Mouse (Mus musculus) testis, adult 2 months (tissue): ENCODE data around the gene Aqp5. TPM values are rescaled to one million over a fixed set of nuclear protein-coding genes. Genes with fewer than 3 reads are reported as not detected.

ENCODE experiments used
- H3K27ac ChIP-seq: fragments of 200-500 bp; 2 replicates; pipeline ENCODE4 v1.5.1; 2012; ENCODE audit warnings: low read depth, low read length; ENCODE audit not compliant: control insufficient read depth, insufficient read depth
- H3K27me3 ChIP-seq: fragments of 200-500 bp; 2 replicates; pipeline ENCODE4 v1.6.1; 2012; ENCODE audit warnings: mild to moderate bottlenecking, low read length, moderate library complexity; ENCODE audit not compliant: control insufficient read depth, insufficient read depth
- H3K36me3 ChIP-seq: fragments of 200-500 bp; 2 replicates; pipeline ENCODE4 v1.6.1; 2012; ENCODE audit warnings: mild to moderate bottlenecking, low read length; ENCODE audit not compliant: control insufficient read depth, insufficient read depth
- H3K4me1 ChIP-seq: fragments of 200-500 bp; 2 replicates; pipeline ENCODE4 v1.6.1; 2012; ENCODE audit warnings: low read length; ENCODE audit not compliant: control insufficient read depth, insufficient read depth
- H3K4me3 ChIP-seq: fragments of 200-500 bp; 2 replicates; pipeline ENCODE4 v1.5.1; 2012; ENCODE audit warnings: low read depth, mild to moderate bottlenecking, low read length, moderate library complexity, mixed read lengths; ENCODE audit not compliant: control insufficient read depth
- CTCF ChIP-seq: fragments of 200-500 bp; IDR thresholded peaks from 2 replicates; pipeline ENCODE4 v1.5.1; 2012; ENCODE audit warnings: low read depth, mild to moderate bottlenecking, inconsistent platforms, low read length, moderate library complexity; ENCODE audit not compliant: control insufficient read depth, insufficient read depth, insufficient replicate concordance
- POLR2A ChIP-seq: fragments of 200-500 bp; IDR thresholded peaks from 2 replicates; pipeline ENCODE4 v1.6.1; 2012; ENCODE audit warnings: low read depth, mild to moderate bottlenecking, inconsistent platforms, low read length, moderate library complexity; ENCODE audit not compliant: control insufficient read depth
- polyA plus RNA-seq: library from polyadenylated mRNA; depleted of rRNA; stranded (reverse); fragments of >200 nt; gene quantifications from 2 replicates; pipeline ENCODE4 v1.2.3, GENCODE M21; 2012

Gene Aqp5
- polyA plus RNA-seq, 1 experiment, result 1.1 TPM

- Histone ChIP-seq H3K4me3 (no peak overlapping the region), H3K27ac (no peak overlapping the region), H3K36me3 (no peaks in the 10 kb centered on the region), H3K4me1 (peaks cover 2% of the 10 kb centered on the region; the same call in 1 of the 2 replicates), H3K27me3 (no peaks in the 10 kb centered on the region)
- no peak for TF ChIP-seq POLR2A
- TF ChIP-seq CTCF, result no peak
Measured at GRCm38 (mm10) chr15:99596841-99597240, 6.3 kb downstream of the Aqp5 start.

GRCm38 (mm10) chr15:99597596-99597995 lies 7.0 kb downstream of the Aqp5 start:
- TF ChIP-seq POLR2A (no peak), CTCF (no peak)
- H3K36me3 ChIP-seq, result no peaks in the 10 kb centered on the region
- H3K27ac ChIP-seq, result no peak overlapping the region
- no peak overlapping the region for H3K4me3 ChIP-seq
- H3K27me3 ChIP-seq, result no peaks in the 10 kb centered on the region
- H3K4me1 ChIP-seq, result peaks cover 4% of the 10 kb centered on the region

- Histone ChIP-seq H3K4me1 (peaks cover 4% of the 10 kb centered on the region), H3K4me3 (no peak overlapping the region), H3K27ac (no peak overlapping the region), H3K36me3 (no peaks in the 10 kb centered on the region), H3K27me3 (no peaks in the 10 kb centered on the region)
- no peak for TF ChIP-seq POLR2A
- TF ChIP-seq CTCF, result no peak
Measured at GRCm38 (mm10) chr15:99599245-99600070, 8.9 kb downstream of the Aqp5 start.

GRCm38 (mm10) chr15:99600986-99601822 lies 10.6 kb downstream of the Aqp5 start, which contains the start of gene Aqp6:
Aqp6 (plus strand) TSS chr15:99601400.
- H3K36me3 ChIP-seq, result no peaks in the 10 kb centered on the region
- no peak within 1 kb of the TSS for H3K27ac ChIP-seq
- H3K4me3 ChIP-seq, result no peak within 1 kb of the TSS
- H3K27me3 ChIP-seq, result no peaks in the 10 kb centered on the region
- TF ChIP-seq CTCF (no peak), POLR2A (no peak)
- H3K4me1 ChIP-seq, result peaks cover 4% of the 10 kb centered on the region

GRCm38 (mm10) chr15:99601823-99602120 lies 11.2 kb downstream of the Aqp5 start:
- TF ChIP-seq POLR2A, result no peak
- TF ChIP-seq CTCF, result no peak
- Histone ChIP-seq H3K36me3 (no peaks in the 10 kb centered on the region), H3K4me1 (peaks cover 4% of the 10 kb centered on the region), H3K27ac (no peak overlapping the region), H3K27me3 (no peaks in the 10 kb centered on the region), H3K4me3 (no peak overlapping the region)

GRCm38 (mm10) chr15:99602206-99602820 lies 11.7 kb downstream of the Aqp5 start:
- TF ChIP-seq POLR2A (no peak), CTCF (no peak)
- H3K4me1 ChIP-seq, result peaks cover 4% of the 10 kb centered on the region
- no peak overlapping the region for H3K4me3 ChIP-seq
- no peak overlapping the region for H3K27ac ChIP-seq
- H3K36me3 ChIP-seq, result no peaks in the 10 kb centered on the region
- H3K27me3 ChIP-seq, result no peaks in the 10 kb centered on the region

GRCm38 (mm10) chr15:99603216-99603615 lies 12.6 kb downstream of the Aqp5 start:
- Histone ChIP-seq H3K27ac (no peak overlapping the region), H3K4me3 (no peak overlapping the region), H3K36me3 (no peaks in the 10 kb centered on the region), H3K27me3 (no peaks in the 10 kb centered on the region), H3K4me1 (peaks cover 4% of the 10 kb centered on the region)
- TF ChIP-seq POLR2A, result no peak
